Mouse (Mus musculus): Measurements from ENCODE around the gene Tff3.

The Tff3 gene

GRCm38 (mm10) chr17:31077561-31077960 is 51.9 kb downstream of the Tff3 start:
- in situ Hi-C loops (cut with MboI, MseI) = no loop called here

GRCm38 (mm10) chr17:31075471-31075870 is 54.0 kb downstream of the Tff3 start:
- in situ Hi-C loops (cut with MboI, MseI) = no loop called here
